Mouse (Mus musculus) cerebellum, postnatal 36 days (tissue): ENCODE results near the gene Plekho1.
A peak's percentile ranks its signal among the peaks of the same experiment; 100 is the strongest.

Experiments
- DNase-seq, 2 experiments: peaks; one replicate each; pipeline ENCODE4 v3.0.0; 2021 to 2022; ENCODE audit warnings: mixed read lengths in 2 of 2

Gene Plekho1

DNA sequence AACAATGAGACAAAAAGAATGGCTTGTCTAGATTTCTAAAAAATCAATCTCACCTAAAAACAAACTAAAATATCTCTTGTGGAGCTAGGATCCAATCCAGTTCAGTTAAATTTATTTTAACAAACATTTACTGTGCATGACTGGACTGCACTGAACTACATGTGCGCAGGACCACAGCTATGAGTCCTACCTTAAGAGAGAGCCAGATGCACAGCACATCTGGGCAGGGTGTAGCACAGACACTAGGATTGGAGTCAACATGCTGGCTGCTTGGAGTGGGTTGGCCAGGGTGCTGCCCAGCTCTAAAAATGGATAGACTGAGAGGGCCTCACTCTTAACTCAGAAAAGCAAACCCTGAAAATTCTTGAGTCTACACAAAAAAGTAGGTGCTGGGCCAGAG, 5.8 kb upstream of the Plekho1 start:
- no peak for DNase-seq

DNA sequence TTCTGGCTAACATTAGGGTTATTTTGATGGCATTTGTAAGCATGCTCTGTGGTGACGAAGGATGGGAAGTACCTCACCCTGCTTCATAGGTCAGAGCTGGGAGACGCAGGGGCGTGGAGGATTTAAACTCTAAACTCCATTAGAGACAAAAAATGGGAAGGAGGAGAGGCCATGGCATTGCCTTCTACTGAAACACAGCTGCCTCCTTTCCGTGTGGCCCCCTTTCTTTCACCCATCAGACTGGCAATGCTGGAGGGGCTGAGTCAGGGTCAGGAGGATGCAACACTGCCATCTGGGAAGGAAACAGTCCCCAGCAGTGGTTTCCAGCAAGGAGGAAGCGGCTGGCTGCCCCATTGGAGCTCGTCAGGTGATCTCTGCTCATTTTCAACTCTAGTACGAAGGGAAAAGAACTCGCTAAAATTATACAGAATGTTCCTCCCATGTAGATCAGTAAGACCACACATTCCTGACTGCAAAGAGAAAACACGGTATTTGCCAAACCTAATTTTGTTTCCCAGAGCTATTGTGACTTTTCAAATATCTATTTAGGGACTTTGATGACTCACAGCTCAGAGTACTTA, 5.2 kb upstream of the Plekho1 start:
- peak in 1 of 2 experiments; percentile 37 for DNase-seq

GRCm38 (mm10) chr3:96000080-96000632, 4.4 kb upstream of the Plekho1 start:
- DNase-seq: peak; percentile 17 to 28

GRCm38 (mm10) chr3:95999308-96000079, 3.7 kb upstream of the Plekho1 start:
- no peak for DNase-seq

- peak; percentile 33 to 53 for DNase-seq
Measured at GRCm38 (mm10) chr3:95997203-95997721, 1.5 kb upstream of the Plekho1 start.

DNA sequence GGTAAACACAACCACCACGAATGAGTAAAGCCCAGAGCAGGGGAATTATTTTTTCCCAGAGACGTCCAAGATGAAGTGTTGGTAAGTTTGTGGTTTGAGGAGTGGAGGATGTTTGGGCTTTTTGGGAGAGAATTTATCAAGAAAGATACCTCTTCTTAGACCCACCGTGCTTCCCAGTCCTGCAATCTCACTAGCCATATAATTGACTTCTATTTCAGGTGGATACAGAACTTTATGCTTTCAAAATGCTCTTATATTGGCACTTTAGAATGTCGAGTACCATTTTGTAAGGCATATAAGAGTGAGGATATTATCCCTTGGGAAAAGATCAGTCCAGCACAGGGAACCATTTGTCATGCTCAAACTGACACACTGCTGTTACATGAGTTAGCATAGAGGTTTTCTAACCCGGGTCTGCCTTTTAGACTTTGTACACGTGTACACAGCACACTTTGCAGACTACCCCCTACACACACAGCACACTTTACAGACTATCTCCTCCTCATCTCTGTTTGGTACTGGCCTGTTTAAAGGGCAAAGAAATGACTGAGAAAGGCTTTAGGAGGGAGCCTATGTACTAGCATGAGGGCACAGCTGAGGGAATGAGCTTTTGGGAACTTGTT, 761 bp upstream of the Plekho1 start:
- no peak for DNase-seq

- peak in 1 of 2 experiments; percentile 66 for DNase-seq
Measured at GRCm38 (mm10) chr3:95994975-95995801, 613 bp downstream of the Plekho1 start.

- peak; percentile 30 to 42 for DNase-seq
Measured at GRCm38 (mm10) chr3:95994381-95994846, 1.4 kb downstream of the Plekho1 start.

GRCm38 (mm10) chr3:95993881-95994280, 1.9 kb downstream of the Plekho1 start:
- peak; percentile 76 to 78 for DNase-seq

- no peak for DNase-seq
Measured at GRCm38 (mm10) chr3:95992990-95993603, 2.7 kb downstream of the Plekho1 start.

GRCm38 (mm10) chr3:95990413-95990941, 5.3 kb downstream of the Plekho1 start:
- DNase-seq: no peak

DNA sequence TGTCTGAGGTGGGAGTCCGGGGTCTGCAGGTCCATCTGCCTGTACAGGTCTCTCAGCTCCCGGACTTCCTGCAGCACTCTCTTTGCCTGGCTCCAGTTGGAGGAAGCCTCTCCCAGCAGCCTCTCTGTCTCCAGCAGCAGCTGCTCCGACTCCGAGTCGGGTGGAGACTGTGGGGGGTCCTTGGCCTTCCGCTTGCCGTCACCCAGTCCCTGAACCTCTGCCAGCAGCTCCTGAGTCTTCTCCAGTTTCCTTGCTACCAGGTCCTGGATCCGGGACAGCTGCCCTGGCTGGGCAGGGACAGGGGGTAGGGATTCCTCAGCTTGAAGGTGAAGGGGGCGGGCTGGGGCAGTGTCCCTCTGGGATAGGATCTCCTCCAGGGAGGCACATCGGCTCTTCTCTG, 6.8 kb downstream of the Plekho1 start:
- peak; percentile 72 to 77 for DNase-seq

DNA sequence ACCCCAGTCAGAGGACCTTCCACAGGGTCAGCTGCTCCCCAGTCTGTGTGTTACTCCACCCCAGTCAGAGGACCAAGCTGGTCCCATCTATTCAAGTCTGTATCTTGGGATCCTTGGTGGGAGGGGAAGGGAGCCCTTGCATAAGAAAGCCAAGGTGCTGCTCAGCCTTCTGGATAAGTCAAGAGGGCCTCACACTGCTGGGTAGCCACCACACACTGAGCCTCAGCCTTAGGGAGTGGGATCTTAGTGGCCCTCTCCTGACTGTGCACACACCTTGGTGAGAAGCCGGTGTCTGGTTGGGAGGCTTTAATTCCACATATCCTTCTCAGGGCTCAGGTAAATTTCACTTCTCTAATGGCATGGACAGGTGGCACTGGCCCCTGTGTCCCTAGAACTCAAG, 7.7 kb downstream of the Plekho1 start:
- DNase-seq: no peak

- DNase-seq: no peak
Measured at GRCm38 (mm10) chr3:95987386-95988110, 8.3 kb downstream of the Plekho1 start.

DNA sequence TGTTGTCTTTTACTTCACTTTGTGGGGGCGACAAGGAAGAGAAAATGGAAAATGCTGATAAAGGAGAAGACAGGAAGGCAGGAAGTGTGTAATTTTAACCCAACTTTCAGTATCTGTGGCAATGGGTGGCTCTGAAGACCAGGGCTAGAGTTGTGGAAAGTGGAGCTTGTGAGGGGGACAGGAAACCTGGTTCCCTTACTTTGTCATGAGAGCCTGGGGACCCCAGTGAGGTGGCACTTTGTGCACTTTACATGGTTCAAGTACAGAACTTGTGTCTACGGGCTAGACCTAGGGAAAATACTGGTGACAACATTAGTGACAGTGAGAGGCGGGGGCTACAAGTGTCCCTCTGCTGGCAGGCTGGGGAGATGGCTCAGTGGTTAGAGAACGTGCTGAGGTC, 8.8 kb downstream of the Plekho1 start:
- DNase-seq: no peak

GRCm38 (mm10) chr3:95986001-95986622, 9.7 kb downstream of the Plekho1 start:
- DNase-seq: no peak

DNA sequence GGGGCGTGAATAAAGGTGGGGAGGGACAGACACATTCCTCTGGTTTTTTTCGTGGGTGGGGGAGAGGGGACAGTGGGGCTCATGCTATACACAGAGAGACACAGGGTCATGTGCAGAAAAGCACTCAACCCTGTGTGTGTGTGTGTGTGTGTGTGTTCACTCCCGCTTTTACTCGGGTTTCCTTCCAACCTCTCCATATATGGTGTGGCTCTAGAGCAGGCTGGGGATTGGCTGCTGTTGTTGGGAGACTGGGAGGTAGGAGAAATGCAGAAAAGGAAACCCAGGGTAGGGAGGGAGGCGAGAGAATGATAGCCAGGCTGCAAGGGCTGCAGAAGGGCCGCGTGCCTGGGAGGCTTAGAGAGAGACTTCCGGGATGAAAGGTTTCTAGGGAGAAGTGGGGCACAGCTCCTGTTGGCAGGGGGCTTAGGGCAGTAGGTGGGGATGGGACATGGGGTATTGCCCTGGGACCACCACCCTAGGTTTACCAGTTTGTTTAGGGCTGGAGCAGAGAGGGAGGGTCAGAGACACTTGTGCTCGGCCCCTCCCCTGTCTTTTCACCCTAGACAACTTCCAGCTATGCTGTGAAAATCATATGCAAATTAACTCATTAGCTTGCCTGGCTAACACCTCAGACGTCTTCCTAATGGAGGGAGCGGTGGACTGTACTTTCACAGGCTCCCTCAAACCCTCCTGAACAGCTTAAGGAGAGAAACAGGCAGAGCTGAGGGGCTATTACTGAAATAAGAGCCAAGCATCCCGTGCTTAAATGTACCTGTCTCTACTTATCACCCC, 10.4 kb downstream of the Plekho1 start:
- DNase-seq: peak; percentile 57 to 62

GRCm38 (mm10) chr3:95982129-95982528, 13.7 kb downstream of the Plekho1 start:
- no peak for DNase-seq

GRCm38 (mm10) chr3:95980276-95980970, 15.4 kb downstream of the Plekho1 start:
- DNase-seq: no peak
